Mouse (Mus musculus) forebrain, postnatal 0 days (tissue): Measurements from ENCODE around the gene Zfp719. TPM values are rescaled to one million over a fixed set of nuclear protein-coding genes. Genes with fewer than 3 reads are reported as not detected.

Experiments used
- ATAC-seq: fragments of 200-750 bp; cut with Nextera tagmentation; 2 replicates; pipeline ENCODE4 v1.8.0; 2017; ENCODE audit warnings: mild to moderate bottlenecking, moderate library complexity
- DNase-seq: peaks from one replicate; pipeline ENCODE4 v3.0.0-alpha.2; 2015
- H3K27ac ChIP-seq: fragments of 300-500 bp; sonication (generic); 2 replicates; pipeline ENCODE4 v1.5.1; 2014; ENCODE audit warnings: low read depth, mild to moderate bottlenecking, antibody characterized with exemption, low read length, moderate library complexity, mixed read lengths
- H3K27me3 ChIP-seq: fragments of 300-500 bp; sonication (generic); 2 replicates; pipeline ENCODE4 v1.6.1; 2014; ENCODE audit warnings: mild to moderate bottlenecking, low read length, mixed read lengths; ENCODE audit not compliant: insufficient read depth
- H3K36me3 ChIP-seq: fragments of 300-500 bp; sonication (generic); 2 replicates; pipeline ENCODE4 v1.6.1; 2014; ENCODE audit warnings: mild to moderate bottlenecking, moderate library complexity; ENCODE audit not compliant: insufficient read depth
- H3K4me1 ChIP-seq: fragments of 300-500 bp; sonication (generic); 2 replicates; pipeline ENCODE4 v1.6.1; 2014; ENCODE audit warnings: antibody characterized with exemption; ENCODE audit not compliant: insufficient read depth
- H3K4me2 ChIP-seq: fragments of 300-500 bp; sonication (generic); 2 replicates; pipeline ENCODE4 v1.6.1; 2014; ENCODE audit warnings: low read depth, mild to moderate bottlenecking, moderate library complexity
- H3K4me3 ChIP-seq: fragments of 300-500 bp; sonication (generic); 2 replicates; pipeline ENCODE4 v1.5.1; 2014; ENCODE audit warnings: low read depth, low read length, mixed read lengths
- H3K9ac ChIP-seq: fragments of 300-500 bp; sonication (generic); 2 replicates; pipeline ENCODE4 v1.6.1; 2014; ENCODE audit warnings: mild to moderate bottlenecking
- H3K9me3 ChIP-seq: fragments of 300-500 bp; sonication (generic); 2 replicates; pipeline ENCODE4 v1.6.1; 2016; ENCODE audit warnings: low read length
- CTCF ChIP-seq: sonication (generic); IDR thresholded peaks from 2 replicates; pipeline ENCODE4 v1.5.1; 2016; ENCODE audit warnings: antibody characterized with exemption, control low read depth, low read depth
- WGBS: fragments of 180-500 bp; shearing (Covaris S2); extraction: QIAGEN DNeasy Blood & Tissue Kit; methylation state at CpG from one replicate; pipeline ENCODE4 v1.1.7; 2014; 5-methylcytosine and 5-hydroxymethylcytosine counted together
- polyA plus RNA-seq: library from polyadenylated mRNA; unstranded; fragments of >200 nt; fragmentation: Nextera tagmentation; extraction: Ambion mirVana; gene quantifications from 2 replicates; pipeline ENCODE4 v1.2.1, GENCODE M21; 2015
- total RNA-seq: library from RNA; depleted of rRNA; stranded (reverse); fragments of >200 nt; gene quantifications from 2 replicates; pipeline ENCODE4 v1.2.3, GENCODE M21; 2014

Gene Zfp719
- total and polyA plus RNA-seq, 2 experiments from 2014 or later: 5.8 to 22.5 TPM

DNA sequence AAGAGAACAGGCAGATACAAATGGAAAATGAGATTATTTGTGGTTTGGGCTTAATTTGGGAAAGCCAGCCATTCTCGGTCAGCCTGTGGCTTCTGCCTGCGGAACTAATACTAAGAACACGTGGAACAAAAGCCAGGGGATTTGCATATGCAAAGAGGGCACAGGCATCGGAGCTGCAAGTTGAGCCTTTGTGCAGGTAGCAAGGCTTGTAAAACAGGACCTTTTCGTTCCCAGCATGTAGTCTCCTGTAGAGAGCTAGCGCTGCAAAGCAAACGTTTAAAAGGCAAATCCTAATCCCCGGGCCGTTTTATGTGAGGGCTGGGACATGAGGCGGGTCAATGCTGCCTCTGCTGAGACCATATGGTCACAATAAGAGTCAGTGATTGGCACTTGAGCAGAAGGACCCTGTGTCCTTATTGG lies 16.7 kb upstream of the Zfp719 start:
- H3K4me3 ChIP-seq: peak overlapping the region; percentile 81
- no peaks in the 10 kb centered on the region for H3K27me3 ChIP-seq
- H3K27ac ChIP-seq: peak overlapping the region; percentile 93
- peak overlapping the region; percentile 68 for H3K9ac ChIP-seq
- WGBS: under 1% methylated on average over 10 of the region's 10 CpGs
- ATAC-seq: peak; percentile 28
- TF ChIP-seq CTCF: no peak
- H3K36me3 ChIP-seq: peaks cover 25% of the 10 kb centered on the region
- peaks cover 11% of the 10 kb centered on the region for H3K4me1 ChIP-seq
- DNase-seq: peak; percentile 53
- no peaks in the 10 kb centered on the region for H3K9me3 ChIP-seq
- peak overlapping the region; percentile 83 for H3K4me2 ChIP-seq

DNA sequence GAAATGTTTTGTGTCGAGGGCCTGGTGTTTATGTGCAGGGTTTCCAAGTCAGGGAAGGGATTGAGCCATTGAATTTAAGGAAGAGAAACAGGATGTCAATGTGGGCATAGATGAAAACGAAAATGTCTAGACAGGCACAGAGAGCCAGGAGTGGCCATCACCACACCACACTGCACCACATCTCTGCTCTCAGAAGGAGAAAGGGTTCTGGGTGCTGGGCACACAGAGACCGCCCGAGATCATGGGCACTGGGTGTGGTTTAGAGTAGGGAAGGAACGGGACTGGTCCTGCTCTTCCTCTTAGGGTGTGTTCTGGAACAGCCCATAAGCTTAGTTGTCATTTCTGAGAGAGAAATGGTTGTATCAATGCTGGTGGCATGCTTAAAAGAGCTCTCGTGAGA lies 16.1 kb upstream of the Zfp719 start:
- 49% methylated on average over 6 of the region's 6 CpGs for WGBS
- H3K36me3 ChIP-seq: peaks cover 30% of the 10 kb centered on the region
- no peaks in the 10 kb centered on the region for H3K9me3 ChIP-seq
- no peaks in the 10 kb centered on the region for H3K27me3 ChIP-seq
- peak overlapping the region; percentile 68 for H3K9ac ChIP-seq
- no peak for TF ChIP-seq CTCF
- no peak overlapping the region for H3K27ac ChIP-seq
- no peak for DNase-seq
- H3K4me1 ChIP-seq: peaks cover 11% of the 10 kb centered on the region
- no peak for ATAC-seq
- H3K4me3 ChIP-seq: peak overlapping the region; percentile 81
- peak overlapping the region; percentile 83 for H3K4me2 ChIP-seq

DNA sequence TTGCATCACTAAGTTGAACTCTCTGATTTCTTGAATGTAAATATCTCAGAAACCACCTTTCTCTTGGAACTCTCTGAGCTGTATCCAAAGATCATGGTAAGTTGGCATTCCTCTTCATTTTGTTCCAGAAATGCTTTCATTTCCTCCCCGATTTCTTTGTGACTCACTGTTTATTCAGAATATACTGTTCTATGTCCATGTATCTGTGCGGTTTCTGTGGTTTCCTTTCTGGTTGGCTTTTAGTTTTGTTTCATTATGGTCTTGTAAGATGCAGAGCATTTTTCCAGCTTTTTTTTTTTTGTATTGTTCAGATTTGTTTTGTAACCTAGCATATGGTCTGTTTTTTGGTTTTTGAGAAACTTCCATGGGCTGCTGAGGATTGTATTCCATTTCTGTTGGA lies 8.2 kb upstream of the Zfp719 start:
- TF ChIP-seq CTCF: no peak
- no peak overlapping the region for H3K9ac ChIP-seq
- H3K4me3 ChIP-seq: no peak overlapping the region
- ATAC-seq (no peak), DNase-seq (no peak)
- H3K4me1 ChIP-seq: no peaks in the 10 kb centered on the region
- H3K36me3 ChIP-seq: peaks cover 70% of the 10 kb centered on the region
- WGBS: 97% methylated on average over 2 of the region's 2 CpGs
- H3K9me3 ChIP-seq: no peaks in the 10 kb centered on the region
- no peak overlapping the region for H3K27ac ChIP-seq
- H3K4me2 ChIP-seq: no peak overlapping the region
- no peaks in the 10 kb centered on the region for H3K27me3 ChIP-seq

DNA sequence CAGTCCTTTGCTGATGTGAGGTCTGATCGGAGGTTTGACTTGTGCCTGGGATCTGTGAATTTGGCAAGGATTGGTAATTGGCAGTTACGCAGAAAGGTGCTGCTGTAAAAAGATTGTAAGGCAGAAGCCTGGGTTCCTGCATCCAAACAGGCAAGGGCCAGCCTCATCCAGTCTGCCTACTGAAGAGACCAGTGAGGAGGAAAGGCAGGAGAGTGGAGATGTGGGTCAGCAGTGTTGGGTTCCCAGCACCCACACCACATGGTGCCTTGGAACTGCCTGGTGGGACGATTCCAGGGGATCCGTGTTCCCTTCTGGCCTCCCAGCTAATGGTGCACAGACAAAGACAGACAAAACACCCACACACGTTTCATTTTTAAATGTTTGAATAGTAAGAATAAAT lies 1.1 kb downstream of the Zfp719 start:
- no peaks in the 10 kb centered on the region for H3K27me3 ChIP-seq
- DNase-seq (peak; percentile 10), ATAC-seq (no peak)
- H3K4me2 ChIP-seq: peak overlapping the region; percentile 74
- peak overlapping the region; percentile 61 for H3K4me3 ChIP-seq
- H3K36me3 ChIP-seq: peaks cover 13% of the 10 kb centered on the region
- peak overlapping the region; percentile 69 for H3K9ac ChIP-seq
- no peak for TF ChIP-seq CTCF
- H3K4me1 ChIP-seq: peaks cover 9% of the 10 kb centered on the region; the same call in 1 of the 2 replicates
- 50% methylated on average over 5 of the region's 5 CpGs for WGBS
- H3K9me3 ChIP-seq: no peaks in the 10 kb centered on the region
- no peak overlapping the region; the same call in 1 of the 2 replicates for H3K27ac ChIP-seq

DNA sequence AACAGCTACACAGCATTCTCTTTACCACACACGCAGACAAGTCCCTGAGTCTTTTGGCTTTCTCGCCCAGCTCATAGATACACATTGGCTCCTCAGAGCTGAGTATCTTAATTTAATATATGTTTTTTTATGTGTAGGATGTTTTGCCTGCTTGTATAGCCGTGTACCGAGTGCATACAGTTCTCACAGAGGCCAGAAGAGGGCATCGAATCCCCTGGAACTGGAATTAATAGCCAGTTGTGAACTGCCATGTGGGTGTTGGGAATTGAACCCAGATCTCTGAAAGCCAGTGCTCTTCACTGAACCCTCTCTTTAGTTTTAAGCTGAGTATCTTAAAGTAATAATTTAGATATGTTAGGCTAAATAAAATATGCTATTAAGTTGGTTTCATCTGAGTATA lies 5.4 kb downstream of the Zfp719 start:
- H3K36me3 ChIP-seq: peaks cover 50% of the 10 kb centered on the region
- H3K9ac ChIP-seq: no peak overlapping the region
- peaks cover 9% of the 10 kb centered on the region; the same call in 1 of the 2 replicates for H3K4me1 ChIP-seq
- WGBS: 87% methylated on average over 5 of the region's 5 CpGs
- no peaks in the 10 kb centered on the region for H3K27me3 ChIP-seq
- no peak for ATAC-seq
- no peak overlapping the region for H3K4me2 ChIP-seq
- H3K4me3 ChIP-seq: no peak overlapping the region
- DNase-seq: no peak
- TF ChIP-seq CTCF: 0 out of 2 replicates have a peak, but pooled peaks have one; percentile 6
- no peak overlapping the region for H3K27ac ChIP-seq
- no peaks in the 10 kb centered on the region for H3K9me3 ChIP-seq

DNA sequence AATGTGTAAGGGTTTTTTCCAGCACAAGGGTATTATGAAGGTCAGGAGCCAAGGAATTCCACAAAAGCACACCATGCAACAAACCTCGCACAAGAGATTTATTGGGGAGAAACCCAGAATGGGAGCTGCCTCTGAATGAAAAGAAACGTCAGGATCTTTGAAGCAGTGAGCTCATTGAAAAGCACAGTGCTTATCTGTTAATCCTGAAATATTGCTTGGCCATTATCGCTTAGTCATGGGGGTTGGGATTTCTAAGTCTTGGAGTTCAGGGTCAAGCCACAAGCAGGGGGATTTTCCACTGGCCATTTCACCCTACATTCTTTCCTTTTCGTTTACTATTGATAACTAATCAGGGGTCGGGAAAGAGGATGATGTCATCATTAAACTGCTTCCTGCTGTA lies 22.5 kb downstream of the Zfp719 start:
- ATAC-seq (no peak), DNase-seq (no peak)
- WGBS: 12% methylated on average over 5 of the region's 5 CpGs
- Histone ChIP-seq H3K9me3 (no peaks in the 10 kb centered on the region), H3K36me3 (no peaks in the 10 kb centered on the region), H3K4me1 (no peaks in the 10 kb centered on the region; the same call in 1 of the 2 replicates), H3K9ac (no peak overlapping the region), H3K27ac (no peak overlapping the region), H3K4me3 (no peak overlapping the region), H3K4me2 (no peak overlapping the region), H3K27me3 (no peaks in the 10 kb centered on the region)
- no peak for TF ChIP-seq CTCF

DNA sequence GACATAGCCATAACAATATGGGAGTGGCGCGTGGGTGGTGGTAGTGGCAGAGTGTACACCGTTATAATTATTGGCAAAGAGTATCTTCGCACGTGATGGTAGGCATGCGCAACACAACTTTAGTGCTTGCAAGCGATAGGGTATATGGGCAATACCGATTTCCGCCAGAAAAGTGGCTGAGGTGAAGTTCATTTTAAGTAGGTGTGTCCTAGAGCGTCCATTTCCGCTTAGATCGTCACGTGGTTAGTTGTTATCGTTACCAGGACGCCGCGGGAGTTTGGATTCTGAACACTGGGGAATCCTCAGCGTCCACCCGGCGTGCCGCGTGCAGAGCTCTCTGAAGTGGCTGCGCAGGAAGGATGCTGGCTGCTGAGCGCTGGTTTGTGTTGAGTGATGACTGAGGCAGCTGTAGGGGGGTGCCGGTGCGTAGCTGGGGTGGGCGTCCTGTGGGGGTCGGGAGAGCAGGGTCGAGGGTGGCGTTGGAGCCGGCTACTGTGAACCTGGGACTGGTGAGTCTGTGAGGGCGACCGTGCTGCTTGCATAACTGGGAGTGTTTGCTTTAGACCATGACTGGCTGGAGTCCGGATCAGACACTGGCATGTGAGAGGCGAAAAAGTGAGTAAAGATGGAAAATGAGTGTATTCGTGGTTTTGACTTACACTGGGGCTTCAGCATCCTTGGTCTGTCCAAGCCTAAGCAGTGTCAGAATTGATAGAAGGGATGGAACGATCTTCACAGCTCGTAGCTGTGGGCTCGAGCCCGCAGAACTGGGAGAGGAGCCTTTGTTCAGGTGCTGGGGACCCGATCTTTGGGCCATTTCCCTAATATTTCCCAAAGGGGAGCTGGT lies 27.7 kb downstream of the Zfp719 start, which contains the start of gene Zfp819:
TSS of gene Zfp819 (plus strand) at position 274 of the 847 bp plus-strand sequence.
- Histone ChIP-seq H3K9ac (peak within 1 kb of the TSS; percentile 28; the same call in 1 of the 2 replicates), H3K27ac (no peak within 1 kb of the TSS), H3K36me3 (no peaks in the 10 kb centered on the region), H3K4me1 (no peaks in the 10 kb centered on the region; the same call in 1 of the 2 replicates), H3K4me3 (peak within 1 kb of the TSS; percentile 39), H3K27me3 (no peaks in the 10 kb centered on the region), H3K4me2 (peak within 1 kb of the TSS; percentile 75), H3K9me3 (no peaks in the 10 kb centered on the region)
- no peak for TF ChIP-seq CTCF
- ATAC-seq (peak; percentile 96), DNase-seq (peak; percentile 81)
- 14% methylated on average over 41 of the region's 41 CpGs for WGBS
